Mouse (Mus musculus) right cerebral cortex, adult 18-20 months (tissue): ENCODE measurements at regions not wholly inside any gene's neighbourhood (a gene's known extent, or its start where the extent isn't known, plus 50 kb on each side); places are given as distances from the start of the nearest gene placed in this dataset.
"Not testable (repeated sequence)": the region's sequence is repeated elsewhere in the genome, so short reads cannot be mapped to it uniquely, and the experiment has no call there.

ENCODE experiments used
- DNase-seq: peaks from one replicate; pipeline ENCODE4 v3.0.0; 2022; ENCODE audit warnings: mixed read lengths

DNA sequence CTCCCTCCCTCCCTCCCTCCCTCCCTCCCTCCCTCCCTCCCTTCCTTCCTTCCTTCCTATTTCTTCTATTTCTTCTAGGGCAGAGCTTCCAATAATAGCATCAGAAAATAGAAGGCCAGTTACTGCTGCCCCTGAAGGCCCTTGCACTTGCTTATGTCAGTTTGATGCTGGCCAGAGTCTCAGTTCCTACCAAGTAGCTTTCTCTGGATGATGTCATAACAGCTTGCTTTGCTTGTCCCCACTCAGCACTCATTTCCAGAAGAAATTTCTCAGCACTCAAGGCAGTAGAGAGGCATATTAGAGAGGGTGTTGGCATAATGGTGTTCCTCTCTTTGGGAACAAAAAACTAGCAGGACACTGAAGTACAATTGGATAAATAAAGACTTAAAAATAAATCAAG lies 811.6 kb upstream of the 4930444P10Rik start:
- no peak for DNase-seq

DNA sequence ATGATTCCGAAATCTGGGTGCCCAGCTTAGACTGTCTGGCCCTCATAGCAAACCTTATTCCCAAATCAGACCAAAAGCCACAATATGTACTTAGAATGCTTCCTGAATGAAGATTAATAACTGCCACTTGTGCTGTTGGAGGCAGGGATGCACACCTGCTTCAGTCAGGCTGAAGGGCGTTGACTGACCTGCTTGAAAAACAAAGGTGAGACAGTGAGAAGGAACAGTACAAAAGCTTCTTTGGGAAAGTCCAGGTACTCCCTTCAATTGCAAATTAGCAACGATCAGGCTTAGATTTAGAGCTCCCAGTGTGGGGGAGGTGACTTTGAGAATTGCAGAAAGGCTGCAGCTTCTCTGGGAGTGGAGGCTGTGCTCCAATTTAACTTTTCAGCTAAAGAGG lies 775.3 kb upstream of the 4930444P10Rik start:
- not testable (repeated sequence) for DNase-seq

- not testable (repeated sequence) for DNase-seq
These were observed 774.1 kb upstream of the 4930444P10Rik start for GRCm38 (mm10) chr1:16867086-16867835.

- no peak for DNase-seq
These were observed 744.0 kb upstream of the 4930444P10Rik start for GRCm38 (mm10) chr1:16837111-16837510.

DNA sequence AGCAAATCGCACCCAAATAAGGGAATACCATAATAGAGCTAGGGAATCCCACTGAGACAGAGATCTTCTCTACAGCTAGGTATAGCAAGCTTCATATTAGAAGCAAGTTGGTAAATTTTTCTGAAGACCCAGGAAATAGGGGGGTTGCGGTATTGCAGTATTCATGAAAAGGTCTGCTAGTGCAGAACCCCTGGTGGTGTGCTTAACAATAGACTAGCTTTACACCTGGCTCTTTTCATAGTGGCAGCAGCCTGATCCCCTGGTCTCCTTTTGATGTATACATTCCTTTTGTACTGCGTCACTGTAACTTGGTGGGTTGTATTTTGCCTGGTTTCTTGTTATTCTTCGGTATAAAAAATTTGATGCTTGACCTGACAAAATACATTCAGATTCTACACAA lies 731.6 kb upstream of the 4930444P10Rik start:
- not testable (repeated sequence) for DNase-seq

DNA sequence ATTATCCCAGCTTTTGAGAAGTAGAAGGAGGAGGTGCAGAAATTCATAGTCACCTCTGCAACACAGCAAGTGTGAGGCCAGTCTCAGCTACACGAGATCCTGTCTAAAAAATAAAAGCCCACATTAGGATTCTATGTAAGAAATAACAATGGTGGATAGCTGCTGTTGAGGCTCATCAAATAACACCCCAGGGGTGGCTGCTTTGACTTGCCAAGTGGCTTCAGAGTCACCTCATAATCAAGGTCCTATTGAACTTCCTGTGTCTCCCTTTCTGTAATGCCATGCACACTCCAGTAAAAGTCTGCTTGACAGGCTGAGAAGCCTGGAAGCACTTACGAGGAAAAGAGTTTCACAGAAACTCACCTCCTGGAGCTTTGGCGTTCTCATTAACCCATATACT lies 730.9 kb upstream of the 4930444P10Rik start:
- DNase-seq = no peak

- no peak for DNase-seq
These were observed 728.1 kb upstream of the 4930444P10Rik start for GRCm38 (mm10) chr1:16821186-16821585.

- DNase-seq = peak; percentile 35
These were observed 723.4 kb upstream of the 4930444P10Rik start for GRCm38 (mm10) chr1:16816572-16816971.

GRCm38 (mm10) chr1:16815731-16816130 lies 722.6 kb upstream of the 4930444P10Rik start:
- no peak for DNase-seq

DNA sequence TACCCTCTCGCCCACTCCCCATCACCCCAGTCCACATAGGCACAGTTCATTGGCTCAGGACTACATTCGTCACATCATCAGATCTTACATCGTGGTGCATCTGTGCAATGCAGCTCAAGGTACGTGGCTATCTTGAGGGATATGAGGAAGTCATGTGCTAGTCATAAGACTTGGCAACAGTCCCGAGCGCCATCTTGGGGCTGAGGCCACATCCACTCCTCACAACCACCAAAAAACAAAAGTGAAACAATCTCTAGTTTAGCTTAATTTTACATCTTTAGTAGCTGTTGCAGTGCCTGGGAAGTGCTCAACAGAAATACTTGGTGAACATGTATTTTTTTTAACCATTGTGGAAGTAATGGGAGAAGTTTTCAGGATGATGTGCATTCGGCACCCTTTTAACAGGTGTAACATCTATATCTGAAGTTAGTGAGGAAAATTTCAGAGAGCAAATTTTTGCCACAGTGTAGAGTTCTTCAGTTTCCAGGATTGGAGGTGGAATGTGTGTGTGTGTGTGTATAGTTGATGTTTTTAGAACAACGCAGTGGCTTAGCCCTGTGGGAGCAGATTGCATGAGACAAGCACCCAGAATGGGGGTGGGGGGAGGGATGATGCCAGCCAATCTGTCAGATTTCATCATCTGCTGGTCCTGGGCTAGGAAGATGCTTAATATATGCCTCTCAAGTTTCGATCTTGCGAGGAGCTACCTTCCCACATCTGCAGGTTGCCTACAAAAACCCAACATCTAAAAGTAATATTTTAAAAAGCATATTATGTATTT lies 716.4 kb upstream of the 4930444P10Rik start:
- DNase-seq = peak; percentile 25

- DNase-seq = peak; percentile 75
These were observed 705.2 kb upstream of the 4930444P10Rik start for GRCm38 (mm10) chr1:16798292-16798691.

- no peak for DNase-seq
These were observed 703.3 kb upstream of the 4930444P10Rik start for GRCm38 (mm10) chr1:16796449-16796848.

GRCm38 (mm10) chr1:16790733-16791309 lies 697.7 kb upstream of the 4930444P10Rik start:
- no peak for DNase-seq

- no peak for DNase-seq
These were observed 686.7 kb upstream of the 4930444P10Rik start for GRCm38 (mm10) chr1:16779791-16780190.

GRCm38 (mm10) chr1:16760951-16761350 lies 667.8 kb upstream of the 4930444P10Rik start:
- DNase-seq = no peak
